Mouse (Mus musculus): ENCODE measurements around the gene Myo15b.

DNA sequence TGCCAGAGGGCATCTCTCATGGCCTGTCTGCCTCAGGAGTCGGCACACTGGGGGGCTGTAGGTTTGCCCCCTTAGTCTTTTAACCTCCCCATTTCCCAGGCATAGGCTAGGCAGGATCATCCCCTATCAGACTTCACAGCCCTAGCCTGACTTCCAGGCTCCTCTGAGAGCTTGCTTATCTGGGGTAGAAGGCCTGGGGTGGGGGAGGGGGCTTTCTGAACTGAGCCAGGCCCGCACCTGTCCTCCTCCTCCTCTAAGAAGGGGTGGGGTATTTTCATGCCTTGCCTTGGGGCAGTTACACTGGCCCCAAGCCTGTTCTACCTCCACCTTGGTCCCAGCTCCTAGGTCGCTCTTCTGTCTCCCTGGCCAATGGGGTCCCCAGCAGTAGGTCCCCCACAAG, 26.7 kb upstream of the Myo15b start:
- no peak for TF ChIP-seq CTCF (IDR thresholded peaks at IDR 0.05; ENCODE audit: insufficient read depth, low read depth, low read length)
- no peak for TF ChIP-seq POLR2A (IDR thresholded peaks at IDR 0.05; ENCODE audit: insufficient read depth, low read depth, low read length)

Data from olfactory bulb, adult 2 months (tissue).